Mouse (Mus musculus) embryo, embryonic 10.5 days (tissue): ENCODE data around the gene Olfr641.

ENCODE experiments used
- DNase-seq: peaks from one replicate; pipeline ENCODE4 v3.0.0-alpha.2; 2015; ENCODE audit warnings: low spot score

Olfr641 gene

GRCm38 (mm10) chr7:104035145-104035544, at the start of gene Olfr641:
Gene Olfr641 (plus strand): TSS chr7:104035445.
- no peak for DNase-seq

GRCm38 (mm10) chr7:103998446-103998845, 36.8 kb upstream of the Olfr641 start, which contains the start of gene Olfr638:
Gene Olfr638 (plus strand): TSS chr7:103998746.
- DNase-seq = no peak

GRCm38 (mm10) chr7:103999124-103999523, 36.1 kb upstream of the Olfr641 start:
- no peak for DNase-seq

- DNase-seq = no peak
Observed at GRCm38 (mm10) chr7:104017203-104017602, 18.0 kb upstream of the Olfr641 start, which contains the start of gene Olfr639. Gene Olfr639 (minus strand): TSS chr7:104017303.

GRCm38 (mm10) chr7:104018953-104019352, 16.3 kb upstream of the Olfr641 start:
- no peak for DNase-seq

GRCm38 (mm10) chr7:104021651-104022050, 13.6 kb upstream of the Olfr641 start:
- no peak for DNase-seq

GRCm38 (mm10) chr7:104025473-104025872, 9.8 kb upstream of the Olfr641 start, which contains the start of gene Olfr640:
Gene Olfr640 (minus strand): TSS chr7:104025573.
- DNase-seq = no peak

GRCm38 (mm10) chr7:104026978-104027377, 8.3 kb upstream of the Olfr641 start:
- no peak for DNase-seq

- DNase-seq = no peak
Observed at GRCm38 (mm10) chr7:104050745-104051144, 15.5 kb downstream of the Olfr641 start.

- DNase-seq = no peak
Observed at GRCm38 (mm10) chr7:104052566-104052965, 17.3 kb downstream of the Olfr641 start, which contains the start of gene Olfr642. Gene Olfr642 (minus strand): TSS chr7:104052666.

- no peak for DNase-seq
Observed at GRCm38 (mm10) chr7:104059215-104059614, 24.0 kb downstream of the Olfr641 start.

GRCm38 (mm10) chr7:104061345-104061744, 26.1 kb downstream of the Olfr641 start, which contains the start of gene 4930516K23Rik:
Gene 4930516K23Rik (minus strand): TSS chr7:104061445.
- no peak for DNase-seq

- no peak for DNase-seq
Observed at GRCm38 (mm10) chr7:104071769-104072168, 36.5 kb downstream of the Olfr641 start, which contains the start of gene Olfr644. Gene Olfr644 (minus strand): TSS chr7:104071869.

GRCm38 (mm10) chr7:104085365-104085764, 50.1 kb downstream of the Olfr641 start, which contains the start of gene Olfr645:
Gene Olfr645 (minus strand): TSS chr7:104085465.
- DNase-seq = no peak
